Comparison of ENCODE assay signal across 13 mouse cellular contexts in genomic region chr15:102407681-102408557, GRCm38 (mm10). TPM values are rescaled to one million over a fixed set of nuclear protein-coding genes. Genes with fewer than 3 reads are reported as not detected.
A peak's percentile ranks its signal among the peaks of the same experiment; 100 is the strongest.
DNase-seq lines count a peak whose midpoint lies in the region; ATAC-seq lines count a peak whose summit lies in the region.
"Had no signal": no experiment of that assay in that cellular context is flagged by ENCODE, and none has a peak within 500 bp of the region (broad histone marks: within the 10 kb centered on the region; RNA-seq: fewer than 3 reads in every experiment).

No protein-coding gene starts in this region.

- 93% methylated on average over 10 of the region's 10 CpGs for WGBS in forebrain, embryonic 11.5 days
- WGBS in forebrain, embryonic 14.5 days: 93% methylated on average over 10 of the region's 10 CpGs
- 96% methylated on average over 10 of the region's 10 CpGs for WGBS in liver, embryonic 11.5 days
- WGBS in embryonic facial prominence, embryonic 13.5 days: 93% methylated on average over 10 of the region's 10 CpGs
- 89% methylated on average over 10 of the region's 10 CpGs for WGBS in liver, embryonic 15.5 days (ENCODE audit: insufficient replicate concordance)

- H3K27me3 ChIP-seq in forebrain, embryonic 11.5 days (ENCODE audit: control insufficient read depth, insufficient read depth, low read length): no peaks in the 10 kb centered on the region
- no peaks in the 10 kb centered on the region for H3K27me3 ChIP-seq in forebrain, embryonic 14.5 days (replicated peaks; ENCODE audit: control insufficient read depth, insufficient read depth, low read length)
- no peaks in the 10 kb centered on the region for H3K27me3 ChIP-seq in liver, embryonic 11.5 days (replicated peaks; ENCODE audit: control insufficient read depth, insufficient read depth, low read length)
- H3K27me3 ChIP-seq in embryonic facial prominence, embryonic 13.5 days: no peaks in the 10 kb centered on the region
- H3K27me3 ChIP-seq in liver, embryonic 15.5 days: no peaks in the 10 kb centered on the region
- H3K27me3 ChIP-seq: lung, embryonic 15.5 days; neural tube, embryonic 12.5 days had no signal

- no peak overlapping the region for H3K4me3 ChIP-seq in forebrain, embryonic 11.5 days (ENCODE audit: low read depth, low read length)
- H3K4me3 ChIP-seq in forebrain, embryonic 14.5 days (ENCODE audit: low read depth, low read length): no peak overlapping the region
- no peak overlapping the region for H3K4me3 ChIP-seq in liver, embryonic 11.5 days (ENCODE audit: low read depth, low read length)
- no peak overlapping the region for H3K4me3 ChIP-seq in embryonic facial prominence, embryonic 13.5 days
- H3K4me3 ChIP-seq in liver, embryonic 15.5 days (replicated peaks): no peak overlapping the region

- H3K36me3 ChIP-seq in forebrain, embryonic 11.5 days (ENCODE audit: control insufficient read depth, insufficient read depth, low read length): peaks cover 30% of the 10 kb centered on the region
- peaks cover 51% of the 10 kb centered on the region for H3K36me3 ChIP-seq in forebrain, embryonic 14.5 days (ENCODE audit: control insufficient read depth, insufficient read depth, low read length)
- H3K36me3 ChIP-seq in liver, embryonic 11.5 days (ENCODE audit: control insufficient read depth, insufficient read depth, low read length): peaks cover 33% of the 10 kb centered on the region
- H3K36me3 ChIP-seq in embryonic facial prominence, embryonic 13.5 days: peaks cover 55% of the 10 kb centered on the region
- peaks cover 58% of the 10 kb centered on the region for H3K36me3 ChIP-seq in liver, embryonic 15.5 days (replicated peaks)

- H3K9ac ChIP-seq in forebrain, embryonic 11.5 days (ENCODE audit: low read length): no peak overlapping the region
- H3K9ac ChIP-seq in forebrain, embryonic 14.5 days (ENCODE audit: low read length): no peak overlapping the region
- H3K9ac ChIP-seq in liver, embryonic 11.5 days (ENCODE audit: low read depth, low read length): no peak overlapping the region
- no peak overlapping the region; the same call in 1 of the 2 replicates for H3K9ac ChIP-seq in embryonic facial prominence, embryonic 13.5 days
- H3K9ac ChIP-seq in liver, embryonic 15.5 days: no peak overlapping the region
- H3K9ac ChIP-seq: neural tube, embryonic 12.5 days had no signal

- DNase-seq in forebrain, embryonic 11.5 days (ENCODE audit: low spot score): peak; percentile 47
- no peak for DNase-seq in forebrain, embryonic 14.5 days (ENCODE audit: low spot score)
- DNase-seq in liver, embryonic 11.5 days (ENCODE audit: low spot score): no peak
- DNase-seq in liver: no peak
- DNase-seq in urinary bladder, postnatal 14 days (ENCODE audit: low spot score): no peak
- no peak for DNase-seq in gastrocnemius, adult 18-20 months (ENCODE audit: low spot score)
- DNase-seq: kidney, postnatal 4 days had no signal

- H3K9me3 ChIP-seq in forebrain, embryonic 11.5 days (ENCODE audit: control insufficient read depth, low read length): no peaks in the 10 kb centered on the region
- no peaks in the 10 kb centered on the region for H3K9me3 ChIP-seq in forebrain, embryonic 14.5 days (replicated peaks; ENCODE audit: control insufficient read depth, low read length)
- no peaks in the 10 kb centered on the region for H3K9me3 ChIP-seq in liver, embryonic 11.5 days (ENCODE audit: control insufficient read depth, low read length)
- no peaks in the 10 kb centered on the region for H3K9me3 ChIP-seq in embryonic facial prominence, embryonic 13.5 days
- H3K9me3 ChIP-seq in liver, embryonic 15.5 days (replicated peaks): no peaks in the 10 kb centered on the region
- H3K9me3 ChIP-seq: lung, embryonic 15.5 days; neural tube, embryonic 12.5 days had no signal

- no peak for ATAC-seq in forebrain, embryonic 11.5 days (replicated peaks; ENCODE audit: low FRiP score)
- no peak for ATAC-seq in forebrain, embryonic 14.5 days
- no peak for ATAC-seq in liver, embryonic 11.5 days (replicated peaks; ENCODE audit: low FRiP score)
- ATAC-seq in embryonic facial prominence, embryonic 13.5 days (ENCODE audit: insufficient number of reproducible peaks, insufficient read depth, low FRiP score, low TSS enrichment, low read depth): no peak
- ATAC-seq in liver, embryonic 15.5 days (ENCODE audit: insufficient read depth): no peak
- ATAC-seq: activated CD4-positive, CD25-positive, alpha-beta regulatory T cell, adult 4 months had no signal

- no peak overlapping the region for H3K4me2 ChIP-seq in forebrain, embryonic 11.5 days (ENCODE audit: low read depth, low read length, severe bottlenecking)
- H3K4me2 ChIP-seq in forebrain, embryonic 14.5 days (ENCODE audit: low read length): no peak overlapping the region; the same call in 1 of the 2 replicates
- H3K4me2 ChIP-seq in liver, embryonic 11.5 days: peak overlapping the region; percentile 61
- peak overlapping the region; percentile 58; the same call in 1 of the 2 replicates for H3K4me2 ChIP-seq in embryonic facial prominence, embryonic 13.5 days
- H3K4me2 ChIP-seq in liver, embryonic 15.5 days: peak overlapping the region; percentile 67

- no peak overlapping the region for H3K27ac ChIP-seq in forebrain, embryonic 11.5 days (ENCODE audit: low read depth, low read length)
- no peak overlapping the region for H3K27ac ChIP-seq in forebrain, embryonic 14.5 days (ENCODE audit: low read depth, low read length)
- no peak overlapping the region for H3K27ac ChIP-seq in liver, embryonic 11.5 days (ENCODE audit: low read depth, low read length)
- no peak overlapping the region for H3K27ac ChIP-seq in embryonic facial prominence, embryonic 13.5 days
- H3K27ac ChIP-seq in liver, embryonic 15.5 days (replicated peaks): peak overlapping the region; percentile 41; the same call in 1 of the 2 replicates
- H3K27ac ChIP-seq: neural tube, embryonic 12.5 days had no signal

- peaks cover 9% of the 10 kb centered on the region for H3K4me1 ChIP-seq in forebrain, embryonic 11.5 days (replicated peaks; ENCODE audit: control insufficient read depth, insufficient read depth, low read length)
- peaks cover 31% of the 10 kb centered on the region for H3K4me1 ChIP-seq in forebrain, embryonic 14.5 days (ENCODE audit: control insufficient read depth, insufficient read depth, low read length)
- peaks cover 24% of the 10 kb centered on the region for H3K4me1 ChIP-seq in liver, embryonic 11.5 days (replicated peaks; ENCODE audit: control insufficient read depth, insufficient read depth, low read length)
- H3K4me1 ChIP-seq in embryonic facial prominence, embryonic 13.5 days: peaks cover 47% of the 10 kb centered on the region
- H3K4me1 ChIP-seq in liver, embryonic 15.5 days (replicated peaks): peaks cover 70% of the 10 kb centered on the region

RNA-seq across cellular contexts. Expression of gene Sp1, which starts 2.0 kb away (rescaled TPM):
- polyA plus RNA-seq in forebrain, embryonic 11.5 days (2014; fragmentation: Nextera tagmentation; extraction: Ambion mirVana): 12.2 and 12.5 TPM in 2 replicates
- 6.6 and 7.0 TPM in 2 replicates for polyA plus RNA-seq in forebrain, embryonic 14.5 days (2014; fragmentation: Nextera tagmentation; extraction: Ambion mirVana)
- 9.7 and 10.6 TPM in 2 replicates for polyA plus RNA-seq in liver, embryonic 11.5 days (2014; fragmentation: Nextera tagmentation; extraction: Ambion mirVana)
- 12.3 and 14.1 TPM in 2 replicates for polyA plus RNA-seq in embryonic facial prominence, embryonic 13.5 days (2015; fragmentation: Nextera tagmentation; extraction: Ambion mirVana)
- polyA plus RNA-seq in liver, embryonic 15.5 days (2015; fragmentation: Nextera tagmentation; extraction: Ambion mirVana): 3.5 and 3.7 TPM in 2 replicates
- total RNA-seq in gastrocnemius, adult 18-20 months (2021): 10 to 100 TPM; 16.1 to 19.3 TPM

RNA-seq across cellular contexts. Expression of gene Amhr2, which starts 37.2 kb away (rescaled TPM):
- 1.0 TPM in 1 of 2 replicates, not detected in the other for polyA plus RNA-seq in forebrain, embryonic 11.5 days (2014; fragmentation: Nextera tagmentation; extraction: Ambion mirVana)
- polyA plus RNA-seq in forebrain, embryonic 14.5 days (2014; fragmentation: Nextera tagmentation; extraction: Ambion mirVana): 0.11 and 0.25 TPM in 2 replicates
- polyA plus RNA-seq in liver, embryonic 11.5 days (2014; fragmentation: Nextera tagmentation; extraction: Ambion mirVana): 1.1 and 1.6 TPM in 2 replicates
- polyA plus RNA-seq in embryonic facial prominence, embryonic 13.5 days (2015; fragmentation: Nextera tagmentation; extraction: Ambion mirVana): not detected in 2 replicates
- polyA plus RNA-seq in liver, embryonic 15.5 days (2015; fragmentation: Nextera tagmentation; extraction: Ambion mirVana): 0.08 and 0.10 TPM in 2 replicates
- 10 to 100 TPM; 11.1 to 17.7 TPM for total RNA-seq in gastrocnemius, adult 18-20 months (2021)
- polyA plus RNA-seq: activated CD4-positive, CD25-positive, alpha-beta regulatory T cell, adult 4 months had no signal

RNA-seq across cellular contexts. Expression of gene Sp7, which starts 40.9 kb away (rescaled TPM):
- polyA plus RNA-seq in forebrain, embryonic 11.5 days (2014; fragmentation: Nextera tagmentation; extraction: Ambion mirVana): 0.20 and 0.52 TPM in 2 replicates
- polyA plus RNA-seq in forebrain, embryonic 14.5 days (2014; fragmentation: Nextera tagmentation; extraction: Ambion mirVana): 0.33 and 0.39 TPM in 2 replicates
- 0.57 and 1.5 TPM in 2 replicates for polyA plus RNA-seq in liver, embryonic 11.5 days (2014; fragmentation: Nextera tagmentation; extraction: Ambion mirVana)
- polyA plus RNA-seq in embryonic facial prominence, embryonic 13.5 days (2015; fragmentation: Nextera tagmentation; extraction: Ambion mirVana): 24.1 and 32.7 TPM in 2 replicates
- not detected in 2 replicates for polyA plus RNA-seq in liver, embryonic 15.5 days (2015; fragmentation: Nextera tagmentation; extraction: Ambion mirVana)
- total RNA-seq in gastrocnemius, adult 18-20 months (2021): not detected
- total RNA-seq: heart, adult 8-10 months had no signal
- polyA plus RNA-seq: activated CD4-positive, CD25-positive, alpha-beta regulatory T cell, adult 4 months had no signal

RNA-seq across cellular contexts. Expression of gene Prr13, which starts 50.9 kb away (rescaled TPM):
- polyA plus RNA-seq in forebrain, embryonic 11.5 days (2014; fragmentation: Nextera tagmentation; extraction: Ambion mirVana): 87.9 and 97.2 TPM in 2 replicates
- polyA plus RNA-seq in forebrain, embryonic 14.5 days (2014; fragmentation: Nextera tagmentation; extraction: Ambion mirVana): 103 and 116 TPM in 2 replicates
- 155 and 157 TPM in 2 replicates for polyA plus RNA-seq in liver, embryonic 11.5 days (2014; fragmentation: Nextera tagmentation; extraction: Ambion mirVana)
- polyA plus RNA-seq in embryonic facial prominence, embryonic 13.5 days (2015; fragmentation: Nextera tagmentation; extraction: Ambion mirVana): 74.8 and 79.2 TPM in 2 replicates
- 106 and 115 TPM in 2 replicates for polyA plus RNA-seq in liver, embryonic 15.5 days (2015; fragmentation: Nextera tagmentation; extraction: Ambion mirVana)
- total RNA-seq in gastrocnemius, adult 18-20 months (2021): 10 to 100 TPM; 20.4 to 23.2 TPM

RNA-seq across cellular contexts. Expression of gene Aaas, which starts 57.3 kb away (rescaled TPM):
- polyA plus RNA-seq in forebrain, embryonic 11.5 days (2014; fragmentation: Nextera tagmentation; extraction: Ambion mirVana): 103 and 114 TPM in 2 replicates
- 43.2 and 48.2 TPM in 2 replicates for polyA plus RNA-seq in forebrain, embryonic 14.5 days (2014; fragmentation: Nextera tagmentation; extraction: Ambion mirVana)
- 99.3 and 108 TPM in 2 replicates for polyA plus RNA-seq in liver, embryonic 11.5 days (2014; fragmentation: Nextera tagmentation; extraction: Ambion mirVana)
- polyA plus RNA-seq in embryonic facial prominence, embryonic 13.5 days (2015; fragmentation: Nextera tagmentation; extraction: Ambion mirVana): 72.9 and 80.6 TPM in 2 replicates
- 41.7 and 48.3 TPM in 2 replicates for polyA plus RNA-seq in liver, embryonic 15.5 days (2015; fragmentation: Nextera tagmentation; extraction: Ambion mirVana)
- 10 to 100 TPM in 1 of 2 experiments, 1 to 10 TPM in 1; 6.6 to 11.4 TPM for total RNA-seq in gastrocnemius, adult 18-20 months (2021)

Comparison
In these comparisons a context has a peak if more than half of its experiments do, and no peak if none do; other contexts are left out.
1. H3K4me2 ChIP-seq: peak in liver, embryonic 11.5 days (single experiment), embryonic facial prominence, embryonic 13.5 days (single experiment) and liver, embryonic 15.5 days (single experiment); none in forebrain, embryonic 11.5 days (single experiment) and forebrain, embryonic 14.5 days (single experiment).